Mouse (Mus musculus): ENCODE results near the gene Setx. TPM values are rescaled to one million over a fixed set of nuclear protein-coding genes. Genes with fewer than 3 reads are reported as not detected.

Gene Setx
- total and polyA plus RNA-seq, 3 experiments: 13.1 to 23.8 (median 22.5) TPM

DNA sequence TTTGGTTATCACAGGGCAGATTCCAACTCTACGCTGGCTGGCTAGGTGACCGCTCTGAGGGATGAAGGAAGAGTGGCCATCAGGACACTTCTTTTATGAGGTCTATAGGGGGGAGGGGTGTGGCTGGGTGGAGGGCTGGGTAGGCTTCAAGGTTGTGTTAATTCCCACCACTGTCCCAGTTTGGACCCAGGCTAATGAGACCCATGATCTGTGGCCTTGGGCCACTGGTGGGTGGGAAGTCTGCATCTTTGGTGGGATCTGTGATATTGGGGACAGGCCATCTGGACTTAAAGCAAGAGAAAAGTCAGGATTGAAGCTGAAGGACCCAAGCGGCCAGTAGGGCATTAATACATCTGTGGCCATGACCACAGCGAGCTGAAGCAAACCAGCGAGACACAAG lies 94.8 kb downstream of the Setx start:
- no peak for TF ChIP-seq GABPA (IDR thresholded peaks at IDR 0.05; ENCODE audit: low read depth, low read length)
- TF ChIP-seq E2F4 (IDR thresholded peaks at IDR 0.05; ENCODE audit: borderline replicate concordance, low read depth, low read length): no peak
- no peak for TF ChIP-seq ELF1 (IDR thresholded peaks at IDR 0.05; ENCODE audit: low read depth, low read length)
- no peak for TF ChIP-seq CHD2 (IDR thresholded peaks at IDR 0.05; ENCODE audit: low read length)
- Histone ChIP-seq H3K9me3 (replicated peaks; ENCODE audit: insufficient read depth, low read length) (no peaks in the 10 kb centered on the region), H3K79me2 (ENCODE audit: control insufficient read depth, insufficient read depth, low read length, poor library complexity) (no peaks in the 10 kb centered on the region), H3K9ac (ENCODE audit: control insufficient read depth, low read depth, low read length, poor library complexity, severe bottlenecking) (no peak overlapping the region), H3K27ac (ENCODE audit: control insufficient read depth, low read depth, low read length) (no peak overlapping the region), H3K36me3 (ENCODE audit: control insufficient read depth in 1 of 2, insufficient read depth in 2 of 2, low read length in 2 of 2) (no peaks in the 10 kb centered on the region), H3K27me3 (ENCODE audit: control insufficient read depth in 1 of 2, insufficient read depth in 2 of 2, low read length in 2 of 2) (no peaks in the 10 kb centered on the region), H3K4me1 (ENCODE audit: control insufficient read depth in 1 of 2, insufficient read depth in 2 of 2, low read length in 2 of 2) (no peaks in the 10 kb centered on the region), H3K4me3 (ENCODE audit: control insufficient read depth in 1 of 2, insufficient read depth in 1 of 2, low read depth in 2 of 2, low read length in 2 of 2) (no peak overlapping the region)
- DNase-seq (ENCODE audit: low read depth, low spot score): no peak

DNA sequence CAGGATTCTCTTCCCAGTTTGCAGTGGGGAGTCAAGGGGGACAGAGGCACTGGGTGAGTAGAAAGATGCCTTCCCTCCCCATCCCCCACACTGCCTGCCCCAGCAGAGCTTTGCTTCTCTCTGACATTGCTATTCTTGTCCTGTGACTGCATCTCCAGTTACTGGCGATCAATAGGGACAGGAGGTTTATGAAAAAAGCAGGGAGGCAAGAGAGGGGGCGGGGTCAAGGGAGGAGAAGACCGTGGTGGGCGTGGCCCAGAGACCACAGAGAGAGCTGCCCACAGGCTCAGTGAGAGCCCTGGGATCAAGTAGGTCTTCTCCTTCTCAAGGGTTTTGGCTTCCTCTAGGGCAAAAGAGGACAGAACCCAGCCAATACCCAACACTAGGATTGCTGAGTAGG lies 98.3 kb downstream of the Setx start:
- Histone ChIP-seq H3K36me3 (ENCODE audit: control insufficient read depth in 1 of 2, insufficient read depth in 2 of 2, low read length in 2 of 2) (no peaks in the 10 kb centered on the region), H3K9ac (ENCODE audit: control insufficient read depth, low read depth, low read length, poor library complexity, severe bottlenecking) (no peak overlapping the region), H3K27ac (ENCODE audit: control insufficient read depth, low read depth, low read length) (no peak overlapping the region), H3K27me3 (ENCODE audit: control insufficient read depth in 1 of 2, insufficient read depth in 2 of 2, low read length in 2 of 2) (no peaks in the 10 kb centered on the region), H3K9me3 (replicated peaks; ENCODE audit: insufficient read depth, low read length) (no peaks in the 10 kb centered on the region), H3K4me1 (ENCODE audit: control insufficient read depth in 1 of 2, insufficient read depth in 2 of 2, low read length in 2 of 2) (no peaks in the 10 kb centered on the region), H3K4me3 (ENCODE audit: control insufficient read depth in 1 of 2, insufficient read depth in 1 of 2, low read depth in 2 of 2, low read length in 2 of 2) (no peak overlapping the region), H3K79me2 (ENCODE audit: control insufficient read depth, insufficient read depth, low read length, poor library complexity) (no peaks in the 10 kb centered on the region)
- DNase-seq (ENCODE audit: low read depth, low spot score): peak; percentile 36
- TF ChIP-seq RCOR1 (IDR thresholded peaks at IDR 0.05; ENCODE audit: low read depth, low read length) (no peak), CHD2 (IDR thresholded peaks at IDR 0.05; ENCODE audit: low read length) (no peak), ZNF384 (IDR thresholded peaks at IDR 0.05; ENCODE audit: low read depth, low read length) (no peak), MXI1 (IDR thresholded peaks at IDR 0.05; ENCODE audit: low read depth, low read length) (no peak), NRF1 (IDR thresholded peaks at IDR 0.05; ENCODE audit: insufficient read depth, low read depth, low read length, poor library complexity, severe bottlenecking) (no peak), TAL1 (IDR thresholded peaks at IDR 0.05; ENCODE audit: low read length) (no peak), EP300 (IDR thresholded peaks at IDR 0.05; ENCODE audit: low read depth in 1 of 2, low read length in 2 of 2) (no peak), KAT2A (conservative IDR thresholded peaks at IDR 0.05; ENCODE audit: low read depth, low read length) (no peak), GATA1 (IDR thresholded peaks at IDR 0.05; ENCODE audit: low read depth, low read length) (no peak), TBP (IDR thresholded peaks at IDR 0.05; ENCODE audit: low read depth, low read length) (no peak), MAX (IDR thresholded peaks at IDR 0.05; ENCODE audit: low read length) (no peak), ZMIZ1 (IDR thresholded peaks at IDR 0.05; ENCODE audit: low read depth, low read length) (no peak), BHLHE40 (IDR thresholded peaks at IDR 0.05; ENCODE audit: borderline replicate concordance, low read depth, low read length) (no peak), CTCF (IDR thresholded peaks at IDR 0.05 in 2 of 3, conservative IDR thresholded peaks at IDR 0.05 in 1 of 3; ENCODE audit: control insufficient read depth in 1 of 3, insufficient read depth in 1 of 3, low read depth in 2 of 3, low read length in 3 of 3, poor library complexity in 1 of 3, severe bottlenecking in 1 of 3) (no peak), E2F4 (IDR thresholded peaks at IDR 0.05; ENCODE audit: borderline replicate concordance, low read depth, low read length) (no peak), ELF1 (IDR thresholded peaks at IDR 0.05; ENCODE audit: low read depth, low read length) (no peak), JUND (IDR thresholded peaks at IDR 0.05; ENCODE audit: low read depth, low read length) (no peak), USF2 (IDR thresholded peaks at IDR 0.05; ENCODE audit: borderline replicate concordance in 1 of 2, insufficient read depth in 1 of 2, low read depth in 1 of 2, low read length in 2 of 2) (no peak), MYB (IDR thresholded peaks at IDR 0.05; ENCODE audit: low read depth, low read length) (no peak), USF1 (IDR thresholded peaks at IDR 0.05; ENCODE audit: low read depth, low read length) (no peak)
